Mouse (Mus musculus): ENCODE measurements around the gene Pick1.

- no peak for TF ChIP-seq GATA1 (IDR thresholded peaks at IDR 0.05; ENCODE audit: low read length)
- no peak for TF ChIP-seq TAL1 (IDR thresholded peaks at IDR 0.05; ENCODE audit: low read length)
Measured at GRCm38 (mm10) chr15:79199390-79199976, 29.5 kb upstream of the Pick1 start.

Data from erythroblast, embryonic 14.5 days (primary cell).